Mouse (Mus musculus) thymus, postnatal 36 days (tissue): ENCODE results near the gene Pramef25.
A peak's percentile ranks its signal among the peaks of the same experiment; 100 is the strongest.
"Not testable (repeated sequence)": the region's sequence is repeated elsewhere in the genome, so short reads cannot be mapped to it uniquely, and the experiment has no call there.

Source experiments
- DNase-seq, 2 experiments: peaks; one replicate each; pipeline ENCODE4 v3.0.0; 2022; ENCODE audit warnings: mixed read lengths in 2 of 2

Gene Pramef25

DNA sequence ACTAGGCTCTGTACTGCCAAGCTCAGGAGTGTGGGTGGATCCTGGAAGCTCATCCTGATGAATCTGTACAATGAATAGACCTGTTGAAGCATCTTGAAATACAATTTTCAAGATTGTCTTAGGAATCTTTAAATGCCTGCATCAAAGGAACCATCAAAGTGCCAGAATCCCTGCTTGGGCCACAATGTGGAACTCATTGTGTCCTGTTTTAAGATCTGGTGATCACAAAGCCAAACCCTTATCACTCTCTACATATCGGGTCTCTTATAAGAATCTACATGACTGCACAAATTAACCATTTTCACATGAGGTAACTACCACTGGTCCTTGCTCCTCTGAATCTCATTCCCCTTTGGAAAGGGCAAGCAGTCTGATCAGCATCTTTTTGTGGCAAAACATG is at the start of gene Pramef25:
TSS of gene Pramef25 (minus strand) at position 101 of the 400 bp plus-strand sequence.
- not testable (repeated sequence) for DNase-seq

- not testable (repeated sequence) for DNase-seq
These were observed 43.5 kb upstream of the Pramef25 start, which contains the start of gene Pramef17 for GRCm38 (mm10) chr4:143994269-143994668. Gene Pramef17, minus strand, starts transcription at chr4:143994369.

DNA sequence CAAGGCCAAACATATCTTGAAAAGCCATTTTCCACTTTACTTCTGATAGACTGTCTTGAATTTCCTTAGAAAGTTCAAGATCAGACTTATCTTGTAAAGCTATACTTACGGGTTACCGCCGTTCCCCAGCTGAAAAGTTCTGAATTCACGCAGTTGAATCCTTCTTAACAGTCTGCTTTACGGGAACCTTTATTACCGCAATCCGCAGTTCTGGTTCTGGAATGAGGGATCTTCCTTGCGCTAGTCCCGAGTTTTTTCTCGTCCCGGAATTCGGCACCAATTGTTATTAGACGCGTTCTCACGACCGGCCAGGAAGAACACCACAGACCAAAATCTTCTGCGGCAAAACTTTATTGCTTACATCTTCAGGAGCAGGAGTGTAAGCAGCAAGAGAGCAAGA is 37.3 kb upstream of the Pramef25 start:
- peak; percentile 25 to 26 for DNase-seq

- peak; percentile 22 to 24 for DNase-seq
These were observed 36.7 kb upstream of the Pramef25 start for GRCm38 (mm10) chr4:143987475-143987941.

- DNase-seq: peak; percentile 5 to 9
These were observed 34.9 kb upstream of the Pramef25 start for GRCm38 (mm10) chr4:143985733-143986132.

DNA sequence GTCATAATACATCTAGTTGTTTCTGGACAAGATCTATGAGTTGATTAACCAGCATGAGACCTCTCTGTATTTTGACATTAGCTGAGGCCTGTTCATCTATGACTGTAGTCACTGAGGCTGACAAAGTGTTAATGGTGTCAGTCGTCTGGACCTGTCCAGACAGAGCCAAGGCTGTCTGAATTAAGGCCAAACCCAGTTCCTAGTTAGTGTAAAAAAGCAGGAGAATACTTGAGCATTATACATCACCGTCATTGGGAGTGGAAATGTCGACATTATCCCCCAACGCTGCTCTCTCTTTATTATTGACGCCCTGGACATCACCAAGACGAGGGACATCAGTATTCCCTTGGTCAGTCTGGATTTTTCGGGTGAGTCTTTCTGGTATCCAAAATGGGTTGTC is 34.3 kb upstream of the Pramef25 start:
- DNase-seq: peak in 1 of 2 experiments; percentile 1

- not testable (repeated sequence) for DNase-seq
These were observed 32.6 kb upstream of the Pramef25 start for GRCm38 (mm10) chr4:143983446-143983845.

GRCm38 (mm10) chr4:143966850-143967249 is 16.0 kb upstream of the Pramef25 start, which contains the start of gene Gm13101:
Gene Gm13101, minus strand, starts transcription at chr4:143966950.
- not testable (repeated sequence) for DNase-seq

GRCm38 (mm10) chr4:143900280-143900679 is 50.5 kb downstream of the Pramef25 start, which contains the start of gene Pramef6:
Gene Pramef6, minus strand, starts transcription at chr4:143900380.
- DNase-seq: not testable (repeated sequence)
